8 mouse cellular contexts compared by ENCODE assay signal in genomic region chr9:62510530-62510936, GRCm38 (mm10). TPM values are rescaled to one million over a fixed set of nuclear protein-coding genes. Genes with fewer than 3 reads are reported as not detected.
DNase-seq lines count a peak whose midpoint lies in the region; ATAC-seq lines count a peak whose summit lies in the region.

No protein-coding gene starts in this region.

- H3K36me3 ChIP-seq in hindbrain, embryonic 12.5 days, result no peaks in the 10 kb centered on the region
- H3K36me3 ChIP-seq in midbrain, embryonic 12.5 days, result no peaks in the 10 kb centered on the region

- peak overlapping the region; percentile 81 for H3K27ac ChIP-seq in hindbrain, embryonic 12.5 days
- peak overlapping the region; percentile 39; the same call in 1 of the 2 replicates for H3K27ac ChIP-seq in midbrain, embryonic 12.5 days (replicated peaks)

- peak; percentile 89 for ATAC-seq in activated CD4-positive, CD25-positive, alpha-beta regulatory T cell, adult 4 months
- ATAC-seq in hindbrain, embryonic 12.5 days (ENCODE audit: low FRiP score), result peak; percentile 51; the same call in 1 of the 2 replicates
- peak; percentile 72 for ATAC-seq in midbrain, embryonic 12.5 days (ENCODE audit: low FRiP score, low read depth)

- DNase-seq in kidney, adult 11 months, result peak; percentile 38
- DNase-seq in kidney, adult 18-20 months, result no peak
- no peak for DNase-seq in cerebellum, adult 8-10 months
- no peak for DNase-seq in right cerebral cortex, adult 2 months (ENCODE audit: low spot score in 2 of 2)
- DNase-seq in Muller cell, postnatal 12 days (ENCODE audit: inconsistent ontology term), result no peak

- H3K9ac ChIP-seq in hindbrain, embryonic 12.5 days, result no peak overlapping the region
- H3K9ac ChIP-seq in midbrain, embryonic 12.5 days (replicated peaks), result no peak overlapping the region

- no peaks in the 10 kb centered on the region for H3K9me3 ChIP-seq in hindbrain, embryonic 12.5 days (replicated peaks)
- no peaks in the 10 kb centered on the region for H3K9me3 ChIP-seq in midbrain, embryonic 12.5 days

- H3K4me3 ChIP-seq in hindbrain, embryonic 12.5 days, result no peak overlapping the region
- H3K4me3 ChIP-seq in midbrain, embryonic 12.5 days, result no peak overlapping the region

- H3K4me2 ChIP-seq in hindbrain, embryonic 12.5 days (replicated peaks), result no peak overlapping the region
- H3K4me2 ChIP-seq in midbrain, embryonic 12.5 days (replicated peaks), result no peak overlapping the region

- 51% methylated on average over 4 of the region's 4 CpGs for WGBS in hindbrain, embryonic 12.5 days
- 47% methylated on average over 4 of the region's 4 CpGs for WGBS in midbrain, embryonic 12.5 days

- H3K27me3 ChIP-seq in hindbrain, embryonic 12.5 days, result no peaks in the 10 kb centered on the region
- no peaks in the 10 kb centered on the region for H3K27me3 ChIP-seq in midbrain, embryonic 12.5 days

- H3K4me1 ChIP-seq in hindbrain, embryonic 12.5 days, result peaks cover 51% of the 10 kb centered on the region
- H3K4me1 ChIP-seq in midbrain, embryonic 12.5 days, result peaks cover 41% of the 10 kb centered on the region

RNA-seq across cellular contexts. Expression of gene Coro2b, which starts 26.3 kb away (rescaled TPM):
- polyA plus RNA-seq in activated CD4-positive, CD25-positive, alpha-beta regulatory T cell, adult 4 months (2017; shearing (Covaris generic)), result 1 to 10 TPM in 1 of 2 experiments, under 1 TPM in 1; 0.45 to 2.5 TPM
- 34.2 and 36.9 TPM in 2 replicates for polyA plus RNA-seq in hindbrain, embryonic 12.5 days (2016; fragmentation: Nextera tagmentation; extraction: Ambion mirVana)
- polyA plus RNA-seq in midbrain, embryonic 12.5 days (2016; fragmentation: Nextera tagmentation; extraction: Ambion mirVana), result 28.9 and 34.0 TPM in 2 replicates
